Mouse (Mus musculus) liver, embryonic 13.5 days (tissue): ENCODE data around the gene Asic4. TPM values are rescaled to one million over a fixed set of nuclear protein-coding genes. Genes with fewer than 3 reads are reported as not detected.

Experiments
- ATAC-seq: fragments of 200-750 bp; cut with Nextera tagmentation; 2 replicates; pipeline ENCODE4 v1.8.0; 2017; ENCODE audit warnings: low read depth, mild to moderate bottlenecking, moderate number of reproducible peaks, moderate library complexity
- DNase-seq: peaks from one replicate; pipeline ENCODE4 v3.0.0; 2022
- H3K27ac ChIP-seq: fragments of 300-500 bp; sonication (generic); 2 replicates; pipeline ENCODE4 v1.5.1; 2015; ENCODE audit warnings: moderate library complexity, mild to moderate bottlenecking, inconsistent platforms
- H3K27me3 ChIP-seq: fragments of 300-500 bp; sonication (generic); 2 replicates; pipeline ENCODE4 v1.6.1; 2015; ENCODE audit warnings: mild to moderate bottlenecking, inconsistent platforms
- H3K36me3 ChIP-seq: fragments of 300-500 bp; sonication (generic); 2 replicates; pipeline ENCODE4 v1.6.1; 2015; ENCODE audit warnings: mild to moderate bottlenecking, inconsistent platforms
- H3K4me1 ChIP-seq: fragments of 300-500 bp; sonication (generic); replicated peaks from 2 replicates; pipeline ENCODE4 v1.6.1; 2015; ENCODE audit warnings: inconsistent platforms
- H3K4me2 ChIP-seq: fragments of 300-500 bp; sonication (generic); 2 replicates; pipeline ENCODE4 v1.6.1; 2015; ENCODE audit warnings: inconsistent platforms, mild to moderate bottlenecking, moderate library complexity
- H3K4me3 ChIP-seq: fragments of 300-500 bp; sonication (generic); replicated peaks from 2 replicates; pipeline ENCODE4 v1.5.1; 2015; ENCODE audit warnings: mild to moderate bottlenecking, inconsistent platforms
- H3K9ac ChIP-seq: fragments of 300-500 bp; sonication (generic); 2 replicates; pipeline ENCODE4 v1.6.1; 2015; ENCODE audit warnings: mild to moderate bottlenecking, inconsistent platforms
- H3K9me3 ChIP-seq: fragments of 300-500 bp; sonication (generic); replicated peaks from 2 replicates; pipeline ENCODE4 v1.6.1; 2016; ENCODE audit warnings: inconsistent platforms
- WGBS: fragments of 180-500 bp; shearing (Covaris S2); methylation state at CpG from one replicate; pipeline ENCODE4 v1.1.7; 2015; ENCODE audit not compliant: insufficient replicate concordance; 5-methylcytosine and 5-hydroxymethylcytosine counted together
- polyA plus RNA-seq: library from polyadenylated mRNA; unstranded; fragments of >200 nt; fragmentation: Nextera tagmentation; extraction: Ambion mirVana; gene quantifications from 2 replicates; pipeline ENCODE4 v1.2.1, GENCODE M21; 2015

Gene Asic4
- polyA plus RNA-seq, 1 experiment from 2014 or later: 0.25 TPM

DNA sequence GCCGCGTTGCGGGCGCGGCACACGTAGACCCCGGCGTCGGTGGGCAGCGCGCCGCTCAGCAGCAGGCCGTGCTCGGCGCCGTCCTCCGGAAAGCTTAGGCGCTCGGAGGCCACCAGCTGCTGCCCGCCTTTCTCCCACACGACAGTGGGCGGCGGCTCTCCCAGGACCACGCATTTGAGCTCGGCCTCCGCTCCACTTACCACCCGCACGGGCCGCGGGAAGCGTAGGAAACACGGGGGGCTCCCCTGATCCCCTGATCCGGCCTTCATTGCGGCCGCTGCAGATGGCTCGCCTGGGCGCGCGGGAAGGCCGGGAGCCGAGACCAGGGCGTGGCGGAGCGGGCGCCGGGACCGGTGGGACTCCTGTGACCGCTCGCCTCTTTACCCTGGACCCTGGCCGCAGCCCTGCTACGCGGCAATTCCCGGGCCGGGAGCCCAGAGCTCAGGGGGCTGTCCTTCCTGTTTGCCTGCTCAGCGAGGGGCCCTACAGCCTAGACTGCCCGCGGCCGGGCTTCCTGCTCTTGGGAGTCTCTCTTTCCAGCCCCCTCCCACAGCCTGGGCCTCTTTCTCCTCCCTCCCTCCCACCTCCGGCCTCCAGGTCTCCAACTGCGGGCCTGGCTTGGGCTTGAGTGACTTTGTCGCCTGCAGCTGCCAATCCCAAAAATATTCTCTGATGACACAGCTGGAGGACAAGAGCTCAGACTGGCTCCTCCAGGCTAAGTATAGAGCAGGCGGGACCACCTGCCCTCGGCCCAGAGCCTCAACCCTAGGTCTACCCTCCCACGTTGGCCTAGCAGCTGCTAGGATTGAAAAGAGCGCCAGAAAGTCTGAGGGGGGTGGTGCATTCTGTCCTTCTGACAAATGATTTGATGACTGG is 56.0 kb downstream of the Asic4 start, which contains the start of gene Obsl1:
Obsl1 (minus strand) TSS at position 497 of the 876 bp plus-strand sequence.
- ATAC-seq (peak; percentile 76), DNase-seq (no peak)
- Histone ChIP-seq H3K4me1 (peaks cover 16% of the 10 kb centered on the region; the same call in 1 of the 2 replicates), H3K27ac (peak within 1 kb of the TSS; percentile 73), H3K36me3 (peaks cover 12% of the 10 kb centered on the region), H3K27me3 (peaks cover 67% of the 10 kb centered on the region), H3K4me2 (peak within 1 kb of the TSS; percentile 66), H3K4me3 (peak within 1 kb of the TSS; percentile 63), H3K9me3 (no peaks in the 10 kb centered on the region), H3K9ac (peak within 1 kb of the TSS; percentile 70)
- 1% methylated on average over 62 of the region's 65 CpGs for WGBS

DNA sequence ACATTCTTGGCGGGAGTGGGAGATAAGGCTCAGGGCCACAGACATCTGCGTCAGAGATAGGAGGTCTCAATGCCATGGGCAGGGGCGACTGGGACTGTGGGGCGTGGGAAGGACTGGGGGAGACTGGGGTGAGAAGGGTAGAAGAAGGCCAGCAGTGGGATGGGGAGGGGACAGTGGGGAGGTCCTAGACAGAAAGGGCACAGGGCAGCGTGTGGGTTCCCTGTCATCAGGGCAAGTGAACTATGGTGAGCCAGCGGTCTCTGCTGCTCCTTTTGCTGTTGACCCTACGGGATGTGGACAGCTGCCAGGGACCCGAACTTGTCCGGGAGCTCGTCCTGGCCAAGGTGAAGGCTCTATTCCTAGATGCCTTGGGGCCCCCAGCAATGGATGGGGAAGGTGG is 56.8 kb downstream of the Asic4 start, which contains the start of gene Inha:
Inha (plus strand) TSS at position 72 of the 400 bp plus-strand sequence.
- Histone ChIP-seq H3K4me2 (peak within 1 kb of the TSS; percentile 66), H3K9ac (peak within 1 kb of the TSS; percentile 70), H3K36me3 (peaks cover 4% of the 10 kb centered on the region; the same call in 1 of the 2 replicates), H3K27me3 (peaks cover 67% of the 10 kb centered on the region), H3K4me3 (peak within 1 kb of the TSS; percentile 63), H3K4me1 (peaks cover 22% of the 10 kb centered on the region; the same call in 1 of the 2 replicates), H3K9me3 (no peaks in the 10 kb centered on the region), H3K27ac (peak within 1 kb of the TSS; percentile 73)
- no peak for ATAC-seq
- DNase-seq: no peak
- 47% methylated on average over 10 of the region's 10 CpGs for WGBS

DNA sequence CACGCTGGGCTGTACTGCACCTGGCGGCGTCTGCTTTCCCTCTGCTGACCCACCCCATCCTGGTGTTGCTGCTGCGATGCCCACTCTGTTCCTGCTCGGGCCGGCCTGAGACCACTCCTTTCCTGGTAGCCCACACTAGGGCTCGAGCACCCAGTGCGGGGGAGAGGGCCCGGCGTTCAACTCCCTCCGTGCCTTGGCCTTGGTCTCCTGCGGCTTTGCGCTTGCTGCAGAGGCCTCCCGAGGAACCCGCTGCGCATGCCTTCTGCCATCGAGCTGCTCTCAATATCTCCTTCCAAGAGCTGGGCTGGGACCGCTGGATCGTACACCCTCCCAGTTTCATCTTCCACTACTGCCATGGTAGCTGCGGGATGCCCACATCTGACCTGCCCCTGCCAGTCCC is 59.4 kb downstream of the Asic4 start:
- Histone ChIP-seq H3K4me3 (no peak overlapping the region), H3K4me2 (no peak overlapping the region), H3K36me3 (no peaks in the 10 kb centered on the region), H3K27ac (no peak overlapping the region), H3K4me1 (peaks cover 13% of the 10 kb centered on the region; the same call in 1 of the 2 replicates), H3K27me3 (peaks cover 53% of the 10 kb centered on the region), H3K9ac (no peak overlapping the region), H3K9me3 (no peaks in the 10 kb centered on the region)
- no peak for ATAC-seq
- DNase-seq: no peak
- WGBS: 52% methylated on average over 20 of the region's 20 CpGs

DNA sequence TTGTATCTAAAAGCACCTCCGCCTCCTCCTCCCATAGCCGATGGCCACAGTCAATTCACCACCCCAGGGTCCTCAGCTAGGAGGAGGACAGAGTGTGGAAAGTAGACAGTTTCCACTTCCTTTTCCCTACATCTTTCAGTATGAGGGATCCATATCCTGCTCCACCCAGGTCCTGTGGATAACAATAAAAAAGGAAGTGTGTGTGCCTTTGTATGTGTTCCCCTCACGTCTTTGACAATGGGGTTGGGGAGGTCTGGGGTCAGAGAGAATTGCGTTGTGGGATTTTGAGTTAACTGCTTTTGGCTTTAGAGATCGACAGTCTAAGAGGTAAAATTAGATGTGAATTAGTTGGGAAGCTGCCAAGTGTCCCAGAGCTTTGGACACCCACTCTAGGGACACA is 59.9 kb downstream of the Asic4 start:
- Histone ChIP-seq H3K4me2 (no peak overlapping the region), H3K27ac (no peak overlapping the region), H3K9me3 (no peaks in the 10 kb centered on the region), H3K27me3 (peaks cover 48% of the 10 kb centered on the region), H3K4me1 (peaks cover 13% of the 10 kb centered on the region; the same call in 1 of the 2 replicates), H3K9ac (no peak overlapping the region), H3K36me3 (no peaks in the 10 kb centered on the region), H3K4me3 (no peak overlapping the region)
- 39% methylated on average over 5 of the region's 5 CpGs for WGBS
- DNase-seq (no peak), ATAC-seq (no peak)

DNA sequence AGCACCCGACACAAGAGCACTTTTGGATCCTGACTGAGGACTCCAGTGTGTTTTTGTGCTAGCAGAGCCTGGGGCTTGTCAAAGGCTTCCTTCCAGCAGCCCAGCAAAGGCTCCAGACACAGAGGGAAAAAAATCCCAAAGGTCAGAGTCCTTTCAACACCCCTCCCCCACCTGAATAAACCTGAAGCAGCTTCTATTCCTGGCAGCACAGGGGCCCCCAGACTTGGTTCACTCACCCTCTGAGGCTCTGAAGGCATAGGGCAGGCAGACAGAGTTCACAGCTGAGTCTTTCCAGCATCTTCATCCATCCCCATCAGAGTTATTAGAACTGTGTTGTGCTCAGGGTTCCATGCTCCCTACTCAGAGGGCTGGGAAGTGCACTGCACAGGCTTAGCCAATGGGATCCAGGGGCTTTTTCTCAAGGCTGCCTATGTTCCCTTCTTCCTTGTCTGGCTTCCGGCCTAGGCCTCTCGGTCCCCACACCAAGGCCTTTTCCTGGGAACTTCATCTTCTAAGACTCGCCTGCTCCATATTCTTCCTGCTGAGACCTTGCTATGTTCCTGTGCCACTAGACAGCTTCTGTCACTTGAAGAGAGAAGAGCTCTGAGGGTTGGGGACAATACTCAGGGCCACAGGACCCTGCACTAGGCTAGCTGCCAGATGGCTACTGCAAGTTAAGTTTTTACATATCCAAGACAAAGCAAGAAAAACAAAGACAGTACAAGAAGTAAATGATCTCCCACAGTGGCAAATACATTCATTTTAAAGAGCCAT is 61.4 kb downstream of the Asic4 start:
- ATAC-seq (no peak; the same call in 1 of the 2 replicates), DNase-seq (no peak)
- Histone ChIP-seq H3K4me3 (no peak overlapping the region), H3K4me2 (no peak overlapping the region), H3K27ac (no peak overlapping the region), H3K4me1 (peaks cover 11% of the 10 kb centered on the region; the same call in 1 of the 2 replicates), H3K36me3 (no peaks in the 10 kb centered on the region), H3K9me3 (no peaks in the 10 kb centered on the region), H3K9ac (no peak overlapping the region), H3K27me3 (peaks cover 33% of the 10 kb centered on the region)
- WGBS: 48% methylated on average over 4 of the region's 4 CpGs

DNA sequence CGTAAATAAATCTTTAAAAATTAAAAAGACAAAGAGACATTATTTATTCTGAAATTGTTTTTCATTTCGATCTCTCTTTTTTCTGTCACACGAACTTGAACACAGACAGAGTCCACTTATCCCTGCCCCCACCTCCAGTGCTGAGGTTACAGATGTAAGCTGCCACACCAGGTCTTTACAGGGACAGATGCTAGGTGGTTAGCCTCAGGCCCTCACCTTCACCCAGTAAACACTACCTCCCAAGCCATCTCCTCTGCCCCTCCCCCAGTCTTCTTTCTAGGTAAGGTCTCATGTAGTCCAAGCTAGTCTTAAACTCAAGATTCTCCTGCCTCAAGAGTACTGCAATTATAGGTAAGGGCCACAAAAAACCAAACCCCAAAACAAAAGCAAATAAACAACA is 62.3 kb downstream of the Asic4 start:
- WGBS: 53% methylated on average over 3 of the region's 3 CpGs
- Histone ChIP-seq H3K27me3 (peaks cover 24% of the 10 kb centered on the region), H3K4me3 (no peak overlapping the region), H3K9me3 (no peaks in the 10 kb centered on the region), H3K36me3 (no peaks in the 10 kb centered on the region), H3K4me1 (peaks cover 9% of the 10 kb centered on the region; the same call in 1 of the 2 replicates), H3K4me2 (no peak overlapping the region), H3K9ac (no peak overlapping the region), H3K27ac (no peak overlapping the region)
- no peak for ATAC-seq
- no peak for DNase-seq

DNA sequence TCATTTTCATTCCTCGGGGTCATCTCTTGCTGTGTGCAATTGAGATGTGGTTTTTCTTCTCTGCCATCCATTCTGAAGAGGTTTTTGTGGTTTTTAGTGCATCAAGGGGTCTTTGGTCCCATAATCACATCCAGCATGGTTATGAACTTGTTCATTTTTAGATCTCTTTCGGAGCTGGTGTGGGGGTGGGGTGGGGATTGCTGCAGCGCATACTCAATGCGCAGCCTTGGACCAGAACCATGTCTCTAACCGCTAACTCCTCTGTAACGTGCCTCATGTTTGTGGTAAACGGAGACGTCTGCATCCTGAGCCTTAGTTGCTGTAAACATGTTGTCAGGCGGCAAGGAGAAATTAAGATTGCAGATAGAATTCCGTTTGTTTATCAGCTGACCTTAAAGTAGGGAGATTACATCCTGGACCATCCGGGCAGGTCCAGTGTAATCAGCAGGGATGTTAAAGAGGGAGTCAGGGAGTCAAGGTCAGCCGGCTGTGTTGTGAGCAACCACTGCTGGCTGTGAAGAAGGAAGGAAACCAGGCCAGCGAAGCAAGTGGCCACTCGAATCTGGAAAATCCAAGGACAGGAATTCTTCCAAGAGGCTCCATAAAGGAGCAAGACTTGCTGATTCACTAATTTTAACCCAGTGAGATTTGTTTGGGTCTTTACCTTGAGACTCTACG is 66.6 kb downstream of the Asic4 start:
- H3K27ac ChIP-seq: no peak overlapping the region
- no peaks in the 10 kb centered on the region for H3K9me3 ChIP-seq
- WGBS: 52% methylated on average over 15 of the region's 15 CpGs
- ATAC-seq (no peak), DNase-seq (no peak)
- H3K9ac ChIP-seq: no peak overlapping the region
- H3K4me2 ChIP-seq: no peak overlapping the region
- H3K4me1 ChIP-seq: peaks cover 16% of the 10 kb centered on the region
- H3K27me3 ChIP-seq: no peaks in the 10 kb centered on the region
- H3K36me3 ChIP-seq: no peaks in the 10 kb centered on the region
- no peak overlapping the region for H3K4me3 ChIP-seq

DNA sequence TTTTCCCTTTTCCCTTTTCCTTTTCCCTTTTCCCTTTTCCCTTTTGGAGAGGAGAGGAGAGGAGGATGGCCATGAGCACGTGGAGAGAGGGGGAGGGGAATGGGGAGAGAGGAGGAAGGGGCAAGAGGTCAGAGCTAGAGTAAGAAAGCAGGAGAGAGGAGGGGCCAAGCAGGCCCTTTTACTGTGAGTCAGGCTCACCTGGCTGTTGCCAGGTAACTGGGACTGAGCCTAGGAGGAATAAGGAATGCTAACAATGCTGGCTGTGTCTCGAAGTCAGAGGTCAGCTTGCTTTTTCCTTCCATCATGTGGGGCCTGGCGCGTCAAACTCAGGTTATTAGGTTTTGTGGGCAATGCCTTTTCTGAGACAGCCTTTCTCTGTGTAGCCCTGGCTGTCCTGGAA is 67.7 kb downstream of the Asic4 start:
- ATAC-seq: no peak
- DNase-seq: no peak

DNA sequence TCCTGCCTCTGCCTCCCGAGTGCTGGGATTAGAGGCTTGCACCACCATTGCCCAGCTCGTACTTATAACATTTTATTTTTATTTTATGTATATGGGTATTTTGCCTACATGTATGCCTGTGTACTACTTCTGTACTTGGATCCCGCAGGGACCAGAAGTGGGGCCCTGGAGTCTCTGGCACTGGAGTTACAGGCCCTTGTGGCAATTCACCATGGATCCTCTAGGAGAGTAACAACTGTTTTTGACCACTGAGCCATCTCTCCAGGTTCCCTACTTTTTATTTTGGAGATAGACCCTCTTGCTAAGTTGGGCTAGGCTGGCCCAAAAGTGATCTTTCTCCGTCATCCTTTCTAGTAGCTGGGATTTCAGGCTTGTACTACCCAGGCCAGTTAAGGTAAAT is 68.2 kb downstream of the Asic4 start:
- ATAC-seq (no peak), DNase-seq (no peak)
- H3K36me3 ChIP-seq: no peaks in the 10 kb centered on the region
- H3K27ac ChIP-seq: no peak overlapping the region
- H3K4me1 ChIP-seq: peaks cover 25% of the 10 kb centered on the region
- H3K9me3 ChIP-seq: no peaks in the 10 kb centered on the region
- 63% methylated on average over 4 of the region's 4 CpGs for WGBS
- H3K27me3 ChIP-seq: no peaks in the 10 kb centered on the region
- H3K4me2 ChIP-seq: no peak overlapping the region
- no peak overlapping the region for H3K4me3 ChIP-seq
- H3K9ac ChIP-seq: no peak overlapping the region

More for the DNA sequence above, 67.7 kb downstream of the Asic4 start:
- no peak overlapping the region for H3K9ac ChIP-seq
- no peaks in the 10 kb centered on the region for H3K27me3 ChIP-seq
- H3K4me1 ChIP-seq: peaks cover 25% of the 10 kb centered on the region
- H3K36me3 ChIP-seq: no peaks in the 10 kb centered on the region
- H3K9me3 ChIP-seq: no peaks in the 10 kb centered on the region
- H3K27ac ChIP-seq: no peak overlapping the region
- no peak overlapping the region for H3K4me2 ChIP-seq
- WGBS: 59% methylated on average over 4 of the region's 4 CpGs
- H3K4me3 ChIP-seq: no peak overlapping the region

DNA sequence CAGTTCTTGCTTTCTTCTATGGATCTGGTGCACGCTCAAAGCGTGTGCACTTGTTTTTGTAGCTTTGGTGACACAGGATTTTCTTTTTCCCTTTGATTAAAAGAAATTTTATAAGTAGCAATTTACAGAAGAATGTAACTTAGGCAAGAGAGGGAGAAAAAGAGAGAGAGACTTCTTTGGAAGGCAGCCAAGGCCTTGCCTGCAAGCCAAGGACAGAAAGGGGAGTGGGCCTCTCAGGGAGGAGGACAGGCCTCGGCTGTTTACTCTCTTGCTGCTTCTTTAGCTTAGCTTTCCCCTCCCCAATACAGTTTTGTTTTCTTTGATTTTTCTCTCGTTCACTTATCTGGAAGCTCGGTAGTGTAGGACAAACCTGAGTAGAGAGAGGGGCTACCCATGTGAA is 69.3 kb downstream of the Asic4 start:
- Histone ChIP-seq H3K36me3 (no peaks in the 10 kb centered on the region), H3K4me1 (peaks cover 25% of the 10 kb centered on the region), H3K9me3 (no peaks in the 10 kb centered on the region), H3K27me3 (no peaks in the 10 kb centered on the region), H3K4me3 (no peak overlapping the region), H3K27ac (no peak overlapping the region), H3K9ac (no peak overlapping the region), H3K4me2 (no peak overlapping the region)
- ATAC-seq: no peak
- DNase-seq: no peak
- WGBS: 67% methylated on average over 5 of the region's 5 CpGs
